36 mouse cellular contexts compared by ENCODE assay signal in genomic region chr7:145240929-145241328, GRCm38 (mm10). TPM values are rescaled to one million over a fixed set of nuclear protein-coding genes. Genes with fewer than 3 reads are reported as not detected.
DNase-seq lines count a peak whose midpoint lies in the region; ATAC-seq lines count a peak whose summit lies in the region.
"Had no signal": no experiment of that assay in that cellular context is flagged by ENCODE, and none has a peak within 500 bp of the region (broad histone marks: within the 10 kb centered on the region; RNA-seq: fewer than 3 reads in every experiment).

No protein-coding gene starts in this region.

- no peaks in the 10 kb centered on the region for H3K27me3 ChIP-seq in embryonic facial prominence, embryonic 13.5 days
- H3K27me3 ChIP-seq in embryonic facial prominence, embryonic 10.5 days (replicated peaks; ENCODE audit: low read depth, poor library complexity, severe bottlenecking): peaks cover 24% of the 10 kb centered on the region
- H3K27me3 ChIP-seq in midbrain, embryonic 10.5 days (ENCODE audit: low read depth, poor library complexity, severe bottlenecking): peaks cover 16% of the 10 kb centered on the region; the same call in 1 of the 2 replicates
- no peaks in the 10 kb centered on the region for H3K27me3 ChIP-seq in midbrain, embryonic 11.5 days (ENCODE audit: control insufficient read depth, insufficient read depth, low read length)
- H3K27me3 ChIP-seq in hindbrain, embryonic 12.5 days: 0 out of 2 replicates have a peak, but pooled peaks cover 12% of the 10 kb centered on the region
- H3K27me3 ChIP-seq: limb, embryonic 15.5 days; midbrain, embryonic 15.5 days; Patski; stomach, embryonic 15.5 days had no signal

- H3K4me2 ChIP-seq in embryonic facial prominence, embryonic 13.5 days: no peak overlapping the region
- H3K4me2 ChIP-seq in midbrain, embryonic 11.5 days: no peak overlapping the region
- no peak overlapping the region for H3K4me2 ChIP-seq in hindbrain, embryonic 12.5 days (replicated peaks)
- H3K4me2 ChIP-seq: forebrain, embryonic 13.5 days; heart, embryonic 11.5 days; hindbrain, embryonic 13.5 days; limb, embryonic 15.5 days; midbrain, embryonic 15.5 days; neural tube, embryonic 15.5 days; stomach, embryonic 15.5 days had no signal

- H3K4me1 ChIP-seq in embryonic facial prominence, embryonic 13.5 days: peaks cover 8% of the 10 kb centered on the region; the same call in 1 of the 2 replicates
- peaks cover 13% of the 10 kb centered on the region for H3K4me1 ChIP-seq in embryonic facial prominence, embryonic 10.5 days
- peaks cover 2% of the 10 kb centered on the region; the same call in 1 of the 2 replicates for H3K4me1 ChIP-seq in midbrain, embryonic 10.5 days
- H3K4me1 ChIP-seq in midbrain, embryonic 11.5 days (ENCODE audit: control insufficient read depth, insufficient read depth, low read length): no peaks in the 10 kb centered on the region
- 0 out of 2 replicates have a peak, but pooled peaks cover 4% of the 10 kb centered on the region for H3K4me1 ChIP-seq in hindbrain, embryonic 12.5 days
- H3K4me1 ChIP-seq: forebrain, embryonic 13.5 days; midbrain, embryonic 15.5 days; stomach, embryonic 15.5 days had no signal

- no peak overlapping the region for H3K4me3 ChIP-seq in embryonic facial prominence, embryonic 13.5 days
- no peak overlapping the region for H3K4me3 ChIP-seq in embryonic facial prominence, embryonic 10.5 days
- no peak overlapping the region for H3K4me3 ChIP-seq in midbrain, embryonic 10.5 days
- no peak overlapping the region for H3K4me3 ChIP-seq in midbrain, embryonic 11.5 days (ENCODE audit: low read depth, low read length)
- H3K4me3 ChIP-seq in hindbrain, embryonic 12.5 days: no peak overlapping the region
- H3K4me3 ChIP-seq: forebrain, embryonic 13.5 days; hindbrain, embryonic 13.5 days; limb, embryonic 10.5 days; limb, embryonic 15.5 days; midbrain, embryonic 15.5 days; neural tube, embryonic 15.5 days; stomach, embryonic 15.5 days had no signal

- 85% methylated on average over 4 of the region's 4 CpGs for WGBS in embryonic facial prominence, embryonic 13.5 days
- WGBS in embryonic facial prominence, embryonic 10.5 days: 85% methylated on average over 4 of the region's 4 CpGs
- WGBS in midbrain, embryonic 10.5 days: 90% methylated on average over 4 of the region's 4 CpGs
- WGBS in midbrain, embryonic 11.5 days: 83% methylated on average over 4 of the region's 4 CpGs
- WGBS in hindbrain, embryonic 12.5 days: 84% methylated on average over 4 of the region's 4 CpGs

- no peak for DNase-seq in embryonic facial prominence, embryonic 10.5 days (ENCODE audit: low spot score)
- no peak for DNase-seq in midbrain, embryonic 10.5 days (ENCODE audit: low spot score)
- no peak for DNase-seq in midbrain, embryonic 11.5 days (ENCODE audit: low spot score, missing footprints)
- DNase-seq in cerebellum, adult 9-11 months: peak; percentile 83
- DNase-seq in frontal cortex, postnatal 25 days (ENCODE audit: low spot score in 2 of 2): no peak
- DNase-seq: adrenal gland, postnatal 36 days; embryo, embryonic 11 days; gastrocnemius, postnatal 25 days; heart, adult 18-20 months; heart, postnatal 36 days; layer of hippocampus, adult 9-11 months; lung, adult 2 months; lung, postnatal 10 days; retina, postnatal 1 day; right cerebral cortex, postnatal 14 days had no signal

- ATAC-seq in embryonic facial prominence, embryonic 13.5 days (ENCODE audit: insufficient number of reproducible peaks, insufficient read depth, low FRiP score, low TSS enrichment, low read depth): no peak
- ATAC-seq in midbrain, embryonic 11.5 days (ENCODE audit: low FRiP score): no peak
- ATAC-seq in erythroblast, adult 5-6 weeks (replicated peaks; ENCODE audit: low FRiP score, poor library complexity, severe bottlenecking): no peak
- no peak for ATAC-seq in hindbrain, embryonic 12.5 days (ENCODE audit: low FRiP score)
- ATAC-seq: forebrain, embryonic 13.5 days; intestine, postnatal 0 days; midbrain, embryonic 15.5 days; Patski had no signal

- 0 out of 2 replicates have a peak overlapping the region, but pooled peaks have one; percentile 2 for H3K9ac ChIP-seq in embryonic facial prominence, embryonic 13.5 days
- H3K9ac ChIP-seq in midbrain, embryonic 11.5 days (ENCODE audit: low read length): no peak overlapping the region
- no peak overlapping the region for H3K9ac ChIP-seq in hindbrain, embryonic 12.5 days
- H3K9ac ChIP-seq: forebrain, embryonic 13.5 days; hindbrain, embryonic 13.5 days; limb, embryonic 15.5 days; liver, embryonic 14.5 days; midbrain, embryonic 15.5 days; neural tube, embryonic 15.5 days; stomach, embryonic 15.5 days had no signal

- H3K36me3 ChIP-seq in embryonic facial prominence, embryonic 13.5 days: no peaks in the 10 kb centered on the region
- H3K36me3 ChIP-seq in embryonic facial prominence, embryonic 10.5 days (replicated peaks): no peaks in the 10 kb centered on the region
- H3K36me3 ChIP-seq in midbrain, embryonic 10.5 days: no peaks in the 10 kb centered on the region
- no peaks in the 10 kb centered on the region for H3K36me3 ChIP-seq in midbrain, embryonic 11.5 days (ENCODE audit: control insufficient read depth, insufficient read depth, low read length)
- no peaks in the 10 kb centered on the region for H3K36me3 ChIP-seq in hindbrain, embryonic 12.5 days
- H3K36me3 ChIP-seq: G1E; hindbrain, embryonic 13.5 days; limb, embryonic 10.5 days; limb, embryonic 15.5 days; midbrain, embryonic 15.5 days; neural tube, embryonic 15.5 days; stomach, embryonic 15.5 days had no signal

- H3K9me3 ChIP-seq in embryonic facial prominence, embryonic 13.5 days: no peaks in the 10 kb centered on the region
- no peaks in the 10 kb centered on the region for H3K9me3 ChIP-seq in embryonic facial prominence, embryonic 10.5 days
- no peaks in the 10 kb centered on the region for H3K9me3 ChIP-seq in midbrain, embryonic 10.5 days (replicated peaks)
- H3K9me3 ChIP-seq in midbrain, embryonic 11.5 days (ENCODE audit: control insufficient read depth, low read length): no peaks in the 10 kb centered on the region; the same call in 1 of the 2 replicates
- H3K9me3 ChIP-seq in hindbrain, embryonic 12.5 days (replicated peaks): no peaks in the 10 kb centered on the region
- H3K9me3 ChIP-seq: forebrain, embryonic 13.5 days; G1E; hindbrain, embryonic 13.5 days; limb, embryonic 10.5 days; limb, embryonic 15.5 days; midbrain, embryonic 15.5 days; neural tube, embryonic 15.5 days; stomach, embryonic 15.5 days had no signal

- no peak overlapping the region for H3K27ac ChIP-seq in embryonic facial prominence, embryonic 13.5 days
- no peak overlapping the region for H3K27ac ChIP-seq in embryonic facial prominence, embryonic 10.5 days (replicated peaks)
- H3K27ac ChIP-seq in midbrain, embryonic 10.5 days (replicated peaks): 0 out of 2 replicates have a peak overlapping the region, but pooled peaks have one; percentile 9
- no peak overlapping the region for H3K27ac ChIP-seq in midbrain, embryonic 11.5 days (ENCODE audit: low read depth, low read length)
- H3K27ac ChIP-seq in hindbrain, embryonic 12.5 days: no peak overlapping the region
- H3K27ac ChIP-seq: forebrain, embryonic 13.5 days; hindbrain, embryonic 13.5 days; kidney, postnatal 0 days; limb, embryonic 10.5 days; limb, embryonic 15.5 days; liver, embryonic 14.5 days; macrophage; midbrain, embryonic 15.5 days; neural tube, embryonic 15.5 days; stomach, embryonic 15.5 days had no signal

RNA-seq across cellular contexts. Expression of gene 1810010D01Rik, which starts 33.0 kb away (rescaled TPM):
- 0.44 and 0.84 TPM in 2 replicates for polyA plus RNA-seq in embryonic facial prominence, embryonic 13.5 days (2015; fragmentation: Nextera tagmentation; extraction: Ambion mirVana)
- polyA plus RNA-seq in embryonic facial prominence, embryonic 10.5 days (2016; fragmentation: Nextera tagmentation; extraction: Ambion mirVana): 0.72 TPM in 1 of 2 replicates, not detected in the other
- 0.57 TPM in 1 of 2 replicates, not detected in the other for polyA plus RNA-seq in midbrain, embryonic 10.5 days (2016; fragmentation: Nextera tagmentation; extraction: Ambion mirVana)
- polyA plus RNA-seq in midbrain, embryonic 11.5 days (2014; fragmentation: Nextera tagmentation; extraction: Ambion mirVana): 0.49 TPM in 1 of 2 replicates, not detected in the other
- total RNA-seq in erythroblast, adult 5-6 weeks (2015; ENCODE audit: low replicate concordance): not detected in 2 replicates
- total RNA-seq in erythroblast, adult 5-6 weeks (2017; ENCODE audit: low replicate concordance): not detected in 2 replicates
- 0.35 TPM in 1 of 2 replicates, not detected in the other for polyA plus RNA-seq in hindbrain, embryonic 12.5 days (2016; fragmentation: Nextera tagmentation; extraction: Ambion mirVana)
- total RNA-seq: G1E; gastrocnemius, adult 18-20 months; gastrocnemius, postnatal 25 days; heart, postnatal 36 days; megakaryocyte-erythroid progenitor cell, adult 5-6 weeks had no signal
- polyA plus RNA-seq: embryonic facial prominence, embryonic 14.5 days; G1E; heart, embryonic 11.5 days; heart, embryonic 16.5 days; hindbrain, embryonic 13.5 days; kidney, postnatal 0 days; macrophage; midbrain, embryonic 15.5 days; neural tube, embryonic 15.5 days; Patski had no signal

RNA-seq across cellular contexts. Expression of gene Tpcn2, which starts 42.9 kb away (rescaled TPM):
- polyA plus RNA-seq in embryonic facial prominence, embryonic 13.5 days (2015; fragmentation: Nextera tagmentation; extraction: Ambion mirVana): 13.6 and 14.7 TPM in 2 replicates
- 6.5 TPM in 2 replicates for polyA plus RNA-seq in embryonic facial prominence, embryonic 10.5 days (2016; fragmentation: Nextera tagmentation; extraction: Ambion mirVana)
- 5.4 and 6.8 TPM in 2 replicates for polyA plus RNA-seq in midbrain, embryonic 10.5 days (2016; fragmentation: Nextera tagmentation; extraction: Ambion mirVana)
- polyA plus RNA-seq in midbrain, embryonic 11.5 days (2014; fragmentation: Nextera tagmentation; extraction: Ambion mirVana): 1.5 and 1.9 TPM in 2 replicates
- 3.8 and 4.6 TPM in 2 replicates for total RNA-seq in erythroblast, adult 5-6 weeks (2015; ENCODE audit: low replicate concordance)
- total RNA-seq in erythroblast, adult 5-6 weeks (2017; ENCODE audit: low replicate concordance): 1.3 and 2.2 TPM in 2 replicates
- polyA plus RNA-seq in hindbrain, embryonic 12.5 days (2016; fragmentation: Nextera tagmentation; extraction: Ambion mirVana): 6.8 and 7.1 TPM in 2 replicates

RNA-seq across cellular contexts. Expression of gene Mrgprf, which starts 59.7 kb away (rescaled TPM):
- 1.5 and 3.4 TPM in 2 replicates for polyA plus RNA-seq in embryonic facial prominence, embryonic 13.5 days (2015; fragmentation: Nextera tagmentation; extraction: Ambion mirVana)
- 0.10 TPM in 1 of 2 replicates, not detected in the other for polyA plus RNA-seq in embryonic facial prominence, embryonic 10.5 days (2016; fragmentation: Nextera tagmentation; extraction: Ambion mirVana)
- 0.37 and 0.63 TPM in 2 replicates for polyA plus RNA-seq in midbrain, embryonic 10.5 days (2016; fragmentation: Nextera tagmentation; extraction: Ambion mirVana)
- 0.51 and 0.87 TPM in 2 replicates for polyA plus RNA-seq in midbrain, embryonic 11.5 days (2014; fragmentation: Nextera tagmentation; extraction: Ambion mirVana)
- total RNA-seq in erythroblast, adult 5-6 weeks (2015; ENCODE audit: low replicate concordance): not detected in 2 replicates
- total RNA-seq in erythroblast, adult 5-6 weeks (2017; ENCODE audit: low replicate concordance): not detected in 2 replicates
- 0.99 and 1.1 TPM in 2 replicates for polyA plus RNA-seq in hindbrain, embryonic 12.5 days (2016; fragmentation: Nextera tagmentation; extraction: Ambion mirVana)
- total RNA-seq: megakaryocyte-erythroid progenitor cell, adult 5-6 weeks had no signal
- polyA plus RNA-seq: G1E, macrophage had no signal
